Mouse (Mus musculus): ENCODE results near the gene Atxn2.

- TF ChIP-seq CTCF (IDR thresholded peaks at IDR 0.05; ENCODE audit: low read depth, low read length): no peak
- TF ChIP-seq POLR2A (IDR thresholded peaks at IDR 0.05; ENCODE audit: borderline replicate concordance, low read depth, low read length): no peak
Measured at GRCm38 (mm10) chr5:121839128-121839473, 128.0 kb downstream of the Atxn2 start.
